Mouse (Mus musculus) adrenal gland, postnatal 36 days (tissue): ENCODE measurements at regions not wholly inside any gene's neighbourhood (a gene's known extent, or its start where the extent isn't known, plus 50 kb on each side); places are given as distances from the start of the nearest gene placed in this dataset.
A peak's percentile ranks its signal among the peaks of the same experiment; 100 is the strongest.
"Not testable (repeated sequence)": the region's sequence is repeated elsewhere in the genome, so short reads cannot be mapped to it uniquely, and the experiment has no call there.

Source experiments
- DNase-seq, 2 experiments: peaks; one replicate each; pipeline ENCODE4 v3.0.0; 2021; ENCODE audit warnings: mixed read lengths in 1 of 2

- no peak for DNase-seq
Observed at GRCm38 (mm10) chr1:105900158-105900557, 90.0 kb upstream of the Zcchc2 start.

GRCm38 (mm10) chr1:105900920-105901319 is 89.3 kb upstream of the Zcchc2 start:
- DNase-seq, result no peak

GRCm38 (mm10) chr1:105903286-105904115 is 86.7 kb upstream of the Zcchc2 start:
- peak in 1 of 2 experiments; percentile 5 for DNase-seq

GRCm38 (mm10) chr1:105904737-105905136 is 85.5 kb upstream of the Zcchc2 start:
- no peak for DNase-seq

- no peak for DNase-seq
Observed at GRCm38 (mm10) chr1:105905785-105906426, 84.3 kb upstream of the Zcchc2 start.

- peak; percentile 97 to 98 for DNase-seq
Observed at GRCm38 (mm10) chr1:105906427-105906798, 83.8 kb upstream of the Zcchc2 start.

- DNase-seq, result peak; percentile 13 to 21
Observed at GRCm38 (mm10) chr1:105908029-105908876, 82.0 kb upstream of the Zcchc2 start.

GRCm38 (mm10) chr1:105909121-105909520 is 81.1 kb upstream of the Zcchc2 start:
- no peak for DNase-seq

GRCm38 (mm10) chr1:105911714-105912113 is 78.5 kb upstream of the Zcchc2 start:
- no peak for DNase-seq

GRCm38 (mm10) chr1:105921842-105922241 is 68.4 kb upstream of the Zcchc2 start:
- DNase-seq, result no peak

- DNase-seq, result no peak
Observed at GRCm38 (mm10) chr1:105922586-105922985, 67.6 kb upstream of the Zcchc2 start.

GRCm38 (mm10) chr1:105923001-105923400 is 67.2 kb upstream of the Zcchc2 start:
- peak; percentile 21 to 31 for DNase-seq

- DNase-seq, result peak; percentile 60 to 75
Observed at GRCm38 (mm10) chr1:105925617-105926370, 64.4 kb upstream of the Zcchc2 start.

- no peak for DNase-seq
Observed at GRCm38 (mm10) chr1:105926871-105927270, 63.3 kb upstream of the Zcchc2 start.

GRCm38 (mm10) chr1:105930841-105931240 is 59.4 kb upstream of the Zcchc2 start:
- no peak for DNase-seq

GRCm38 (mm10) chr1:105934171-105934570 is 56.0 kb upstream of the Zcchc2 start:
- DNase-seq, result not testable (repeated sequence)
